Mouse (Mus musculus) ES-E14 (cell line): ENCODE measurements around the gene Mrps5.

ENCODE experiments used
- CHD2 ChIP-seq: IDR thresholded peaks from 2 replicates; pipeline ENCODE4 v1.6.1; 2014; ENCODE audit warnings: mild to moderate bottlenecking, low read depth, low read length, inconsistent platforms
- HCFC1 ChIP-seq: IDR thresholded peaks from 2 replicates; pipeline ENCODE4 v1.6.1; 2012; ENCODE audit warnings: low read length, inconsistent platforms, borderline replicate concordance; ENCODE audit not compliant: insufficient read depth
- ZC3H11A ChIP-seq: IDR thresholded peaks from 2 replicates; pipeline ENCODE4 v1.6.1; 2012; ENCODE audit warnings: low read depth, mild to moderate bottlenecking, inconsistent platforms, low read length, borderline replicate concordance

DNA sequence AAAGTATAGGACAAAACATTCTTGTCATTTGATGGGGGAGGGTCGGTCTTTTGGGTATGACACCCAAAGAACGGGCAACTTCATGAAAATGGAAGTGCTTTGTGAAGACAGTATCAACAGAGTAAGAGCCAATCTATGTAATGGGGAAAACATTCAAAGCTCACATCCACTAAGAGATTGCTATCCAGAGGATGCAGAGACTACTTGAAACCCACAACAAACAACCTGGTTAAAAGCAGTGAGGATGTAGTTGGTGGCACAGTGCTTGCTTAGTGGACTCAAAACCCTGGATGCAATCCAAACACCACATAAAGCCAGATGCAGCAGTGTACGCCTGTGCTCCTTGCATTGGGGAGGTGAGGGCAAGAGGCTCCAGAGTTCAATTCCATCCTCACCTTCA, 32.3 kb downstream of the Mrps5 start:
- no peak for TF ChIP-seq ZC3H11A
- TF ChIP-seq CHD2: no peak
- no peak for TF ChIP-seq HCFC1
